Mouse (Mus musculus): ENCODE results near the gene Ttpal.

Gene Ttpal

GRCm38 (mm10) chr2:163662698-163663221, 60.6 kb downstream of the Ttpal start:
- DNase-seq, result no peak

- DNase-seq, result no peak
Measured at GRCm38 (mm10) chr2:163663930-163664329, 61.8 kb downstream of the Ttpal start.

GRCm38 (mm10) chr2:163667045-163667444, 64.9 kb downstream of the Ttpal start:
- DNase-seq, result no peak
